Mouse (Mus musculus) hindbrain, embryonic 12.5 days (tissue): ENCODE measurements at regions not wholly inside any gene's neighbourhood (a gene's known extent, or its start where the extent isn't known, plus 50 kb on each side); places are given as distances from the start of the nearest gene placed in this dataset.

ENCODE experiments used
- ATAC-seq: fragments of 200-750 bp; cut with Nextera tagmentation; 2 replicates; pipeline ENCODE4 v1.8.0; 2017; ENCODE audit warnings: moderate TSS enrichment; ENCODE audit not compliant: low FRiP score
- H3K27ac ChIP-seq: fragments of 300-500 bp; sonication (generic); 2 replicates; pipeline ENCODE4 v1.5.1; 2016; ENCODE audit warnings: mild to moderate bottlenecking
- H3K27me3 ChIP-seq: fragments of 300-500 bp; sonication (generic); 2 replicates; pipeline ENCODE4 v1.6.1; 2016; ENCODE audit warnings: mild to moderate bottlenecking
- H3K36me3 ChIP-seq: fragments of 300-500 bp; sonication (generic); 2 replicates; pipeline ENCODE4 v1.6.1; 2016; ENCODE audit warnings: mild to moderate bottlenecking
- H3K4me1 ChIP-seq: fragments of 300-500 bp; sonication (generic); 2 replicates; pipeline ENCODE4 v1.6.1; 2016
- H3K4me2 ChIP-seq: fragments of 300-500 bp; sonication (generic); replicated peaks from 2 replicates; pipeline ENCODE4 v1.6.1; 2016; ENCODE audit warnings: mild to moderate bottlenecking
- H3K4me3 ChIP-seq: fragments of 300-500 bp; sonication (generic); 2 replicates; pipeline ENCODE4 v1.5.1; 2016; ENCODE audit warnings: mild to moderate bottlenecking
- H3K9ac ChIP-seq: fragments of 300-500 bp; sonication (generic); 2 replicates; pipeline ENCODE4 v1.6.1; 2016; ENCODE audit warnings: mild to moderate bottlenecking, moderate library complexity
- H3K9me3 ChIP-seq: fragments of 300-500 bp; sonication (generic); replicated peaks from 2 replicates; pipeline ENCODE4 v1.6.1; 2016; ENCODE audit warnings: mild to moderate bottlenecking
- WGBS: fragments of 180-500 bp; shearing (Covaris S2); methylation state at CpG from one replicate; pipeline ENCODE4 v1.1.7; 2016; 5-methylcytosine and 5-hydroxymethylcytosine counted together

DNA sequence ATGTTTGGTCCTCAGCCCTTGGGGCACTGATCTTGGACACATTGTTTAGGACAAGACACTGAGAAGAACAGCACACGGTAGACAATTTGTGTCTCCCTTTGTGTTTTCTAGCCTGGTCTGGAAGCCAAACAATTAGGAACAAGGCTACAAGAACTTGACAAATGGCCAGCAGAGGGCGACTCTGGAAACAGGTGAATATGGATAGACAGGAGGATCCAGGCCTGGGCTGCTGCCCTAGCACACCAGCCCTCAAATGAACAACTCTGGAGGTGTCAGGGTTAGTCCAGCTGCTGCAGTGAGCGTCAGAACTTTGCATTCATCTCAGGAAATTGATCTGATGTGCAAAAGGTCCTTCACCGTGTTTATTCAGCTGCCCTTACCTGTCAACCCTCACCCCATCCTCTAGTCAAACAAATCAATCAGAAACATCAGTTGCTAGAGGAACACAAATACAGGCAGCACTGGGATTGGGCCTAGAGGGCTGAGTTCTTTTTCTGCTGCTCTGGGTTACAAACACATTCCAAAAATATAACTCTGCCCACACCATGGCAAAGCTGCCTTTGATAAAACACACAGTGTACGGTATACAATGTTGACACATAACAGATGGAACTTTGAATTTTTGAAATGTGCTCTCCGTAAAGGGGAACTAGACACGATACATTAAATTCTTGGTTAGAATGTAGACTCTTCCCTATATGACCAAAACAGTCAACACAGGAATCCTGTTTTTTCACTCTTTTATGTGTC, 159.7 kb downstream of the Fam84b start:
- Histone ChIP-seq H3K36me3 (no peaks in the 10 kb centered on the region), H3K27me3 (no peaks in the 10 kb centered on the region), H3K4me2 (no peak overlapping the region), H3K4me1 (no peaks in the 10 kb centered on the region; the same call in 1 of the 2 replicates), H3K4me3 (no peak overlapping the region), H3K9ac (no peak overlapping the region), H3K27ac (no peak overlapping the region), H3K9me3 (no peaks in the 10 kb centered on the region)
- WGBS: 57% methylated on average over 7 of the region's 7 CpGs
- no peak for ATAC-seq

DNA sequence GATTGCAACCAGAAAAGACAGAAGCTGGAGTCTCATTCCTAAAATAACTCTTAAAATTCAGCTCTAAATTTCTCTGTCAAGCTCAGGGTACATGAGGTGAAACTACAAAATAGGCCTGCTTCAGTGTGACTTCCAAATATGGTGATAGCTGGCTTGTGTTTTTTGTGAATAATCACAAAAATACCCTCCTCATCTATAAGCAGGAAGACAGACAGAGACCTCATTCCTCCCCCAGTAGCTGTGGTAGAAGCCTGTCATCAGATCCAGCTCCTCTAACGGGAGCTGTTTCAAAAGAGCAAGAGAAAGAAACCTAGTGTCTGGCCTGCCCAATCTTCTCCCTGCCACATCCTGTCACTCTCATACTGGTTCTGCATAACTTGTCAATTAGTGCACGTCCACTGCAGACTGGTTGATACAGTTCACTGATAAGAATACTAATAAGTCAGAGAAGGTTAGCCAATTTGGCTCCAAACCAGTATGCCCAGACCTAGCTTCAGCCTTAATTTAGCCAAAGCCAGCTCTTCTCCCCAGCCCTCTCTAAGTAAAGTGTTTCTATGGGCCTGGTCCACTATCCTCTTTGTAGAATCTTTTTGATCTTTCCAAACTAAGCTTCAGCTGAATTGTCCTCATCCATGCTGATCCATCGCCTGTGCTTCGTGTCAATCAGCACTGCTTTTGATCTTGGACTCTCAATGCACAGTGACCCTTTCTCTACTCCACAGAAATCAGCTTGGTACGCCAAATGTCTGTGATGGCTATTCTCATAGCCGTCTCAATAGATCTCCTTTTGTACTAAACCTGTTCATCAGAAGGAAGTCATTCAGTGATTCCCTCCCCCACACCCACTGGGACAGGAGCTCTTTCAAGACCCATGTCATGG, 160.6 kb downstream of the Fam84b start:
- H3K9ac ChIP-seq: no peak overlapping the region
- no peak; the same call in 1 of the 2 replicates for ATAC-seq
- H3K4me2 ChIP-seq: no peak overlapping the region
- 26% methylated on average over 6 of the region's 6 CpGs for WGBS
- H3K27ac ChIP-seq: no peak overlapping the region
- no peaks in the 10 kb centered on the region; the same call in 1 of the 2 replicates for H3K4me1 ChIP-seq
- H3K9me3 ChIP-seq: no peaks in the 10 kb centered on the region
- H3K36me3 ChIP-seq: no peaks in the 10 kb centered on the region
- no peaks in the 10 kb centered on the region for H3K27me3 ChIP-seq
- no peak overlapping the region for H3K4me3 ChIP-seq

DNA sequence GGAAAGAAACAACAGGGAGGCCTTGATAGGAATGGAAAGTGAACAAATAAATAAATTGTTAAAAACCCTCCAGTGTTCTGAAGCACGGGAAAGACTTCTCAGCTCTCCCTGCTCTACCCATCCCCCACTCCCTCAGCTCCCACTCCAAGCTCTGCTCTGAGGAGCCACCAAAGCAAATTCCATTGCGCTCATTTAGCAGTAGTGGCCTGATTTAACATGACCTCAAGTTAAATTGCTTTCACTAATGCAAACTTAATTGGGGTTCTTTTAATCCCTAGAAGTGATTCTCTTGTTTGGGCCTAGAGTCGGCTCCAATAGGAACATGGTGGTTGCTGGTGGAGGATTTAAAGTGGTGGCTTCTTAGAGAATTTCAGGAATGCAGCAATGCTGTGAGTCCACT, 161.4 kb downstream of the Fam84b start:
- H3K4me1 ChIP-seq: no peaks in the 10 kb centered on the region; the same call in 1 of the 2 replicates
- WGBS: 40% methylated on average over 3 of the region's 3 CpGs
- H3K9ac ChIP-seq: no peak overlapping the region
- no peak overlapping the region for H3K4me3 ChIP-seq
- no peak overlapping the region for H3K27ac ChIP-seq
- H3K9me3 ChIP-seq: no peaks in the 10 kb centered on the region
- H3K4me2 ChIP-seq: no peak overlapping the region
- no peaks in the 10 kb centered on the region for H3K36me3 ChIP-seq
- ATAC-seq: no peak
- no peaks in the 10 kb centered on the region for H3K27me3 ChIP-seq

DNA sequence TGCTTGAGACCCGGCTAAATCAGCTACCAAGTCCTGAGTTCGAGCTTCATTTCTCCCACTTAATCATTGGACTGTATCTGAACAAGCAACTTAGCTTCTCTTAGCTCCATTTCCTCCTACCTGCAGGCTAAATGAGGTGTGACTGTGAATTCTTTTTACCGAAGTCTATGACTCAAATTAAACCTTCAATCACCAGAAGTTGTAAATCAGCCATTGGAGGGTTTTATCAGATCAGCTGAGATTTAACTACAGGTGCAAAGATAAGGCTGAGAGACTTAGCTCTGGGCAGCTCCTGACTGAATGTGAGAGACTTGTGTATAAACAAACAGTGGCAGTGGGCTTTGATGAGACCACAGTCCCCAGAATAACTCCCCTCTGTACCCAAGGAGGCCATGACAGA, 176.2 kb downstream of the Fam84b start:
- ATAC-seq: no peak
- 89% methylated on average over 3 of the region's 3 CpGs for WGBS
- H3K9me3 ChIP-seq: no peaks in the 10 kb centered on the region
- no peak overlapping the region for H3K4me3 ChIP-seq
- H3K36me3 ChIP-seq: no peaks in the 10 kb centered on the region
- no peaks in the 10 kb centered on the region for H3K27me3 ChIP-seq
- no peaks in the 10 kb centered on the region for H3K4me1 ChIP-seq
- no peak overlapping the region for H3K27ac ChIP-seq
- no peak overlapping the region for H3K4me2 ChIP-seq
- no peak overlapping the region for H3K9ac ChIP-seq

DNA sequence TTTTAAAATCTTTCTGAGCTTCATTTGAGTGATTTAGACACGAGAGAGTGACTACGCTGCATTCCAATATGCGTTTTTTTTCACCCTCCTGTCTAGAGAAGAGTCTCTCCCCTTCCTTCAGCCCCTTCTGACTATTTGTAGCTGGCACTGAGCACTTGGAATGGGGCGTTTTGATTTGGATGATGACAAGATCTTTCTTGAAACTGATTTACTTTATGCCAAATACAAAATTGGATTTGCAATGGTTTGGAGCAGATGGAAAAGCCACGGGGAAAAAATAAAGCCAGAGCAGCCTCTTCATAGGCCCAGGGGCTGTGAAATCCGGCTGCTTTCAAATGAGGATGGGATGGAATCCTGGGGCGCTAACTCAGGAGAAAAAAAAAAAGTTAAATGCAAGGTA, 196.0 kb downstream of the Fam84b start:
- Histone ChIP-seq H3K9ac (no peak overlapping the region), H3K9me3 (no peaks in the 10 kb centered on the region), H3K4me1 (no peaks in the 10 kb centered on the region), H3K36me3 (no peaks in the 10 kb centered on the region), H3K4me2 (no peak overlapping the region), H3K27me3 (no peaks in the 10 kb centered on the region), H3K4me3 (no peak overlapping the region), H3K27ac (no peak overlapping the region)
- 81% methylated on average over 7 of the region's 7 CpGs for whole genome bisulfite sequencing
- ATAC-seq: no peak

DNA sequence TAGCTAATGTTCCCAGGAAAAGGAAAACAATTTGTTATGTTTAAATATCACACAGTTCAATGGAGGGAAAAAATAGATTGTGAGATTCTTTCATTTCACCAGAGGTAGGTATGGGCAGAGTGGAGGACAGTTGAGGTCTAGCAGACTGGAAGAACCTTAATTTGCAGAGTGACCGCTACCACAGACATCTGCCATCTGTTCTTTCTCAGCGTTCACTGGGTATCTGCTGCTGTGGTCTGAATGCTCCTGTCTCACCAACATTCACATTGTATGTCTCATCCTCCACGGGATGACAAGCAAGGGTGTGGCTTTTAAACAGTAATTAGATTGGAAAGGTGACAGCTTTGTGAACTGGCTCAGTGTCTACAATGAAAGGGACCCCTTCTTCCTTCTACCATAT, 198.5 kb downstream of the Fam84b start:
- Histone ChIP-seq H3K27me3 (no peaks in the 10 kb centered on the region), H3K27ac (no peak overlapping the region), H3K9me3 (no peaks in the 10 kb centered on the region), H3K4me1 (no peaks in the 10 kb centered on the region), H3K4me3 (no peak overlapping the region), H3K9ac (no peak overlapping the region), H3K36me3 (no peaks in the 10 kb centered on the region), H3K4me2 (no peak overlapping the region)
- no peak for ATAC-seq
- 72% methylated on average over 3 of the region's 3 CpGs for WGBS

DNA sequence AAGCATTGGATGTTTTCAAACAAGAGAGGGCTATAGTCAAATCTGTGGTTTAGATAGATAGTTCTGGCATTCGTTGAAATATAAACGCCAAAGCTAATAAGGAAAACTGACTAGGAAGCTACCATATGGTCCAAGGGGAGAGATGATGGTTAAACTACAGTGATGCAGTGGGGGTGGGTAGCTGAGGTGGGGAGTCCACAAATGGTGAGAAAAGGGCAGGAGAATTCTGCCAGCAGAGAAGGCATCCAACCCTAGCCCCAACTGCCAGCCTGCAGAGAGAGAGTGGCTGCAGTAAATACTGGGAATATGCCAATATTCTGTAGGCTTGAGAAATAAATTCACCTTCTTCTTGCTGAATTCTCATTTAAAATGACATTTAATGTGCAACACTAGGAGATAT, 204.3 kb downstream of the Fam84b start:
- no peak overlapping the region for H3K9ac ChIP-seq
- no peak overlapping the region for H3K4me2 ChIP-seq
- H3K4me1 ChIP-seq: no peaks in the 10 kb centered on the region
- H3K36me3 ChIP-seq: no peaks in the 10 kb centered on the region
- no peak for ATAC-seq
- no peak overlapping the region for H3K27ac ChIP-seq
- no peaks in the 10 kb centered on the region for H3K9me3 ChIP-seq
- H3K4me3 ChIP-seq: no peak overlapping the region
- no peaks in the 10 kb centered on the region for H3K27me3 ChIP-seq
- 95% methylated on average over 2 of the region's 2 CpGs for WGBS

DNA sequence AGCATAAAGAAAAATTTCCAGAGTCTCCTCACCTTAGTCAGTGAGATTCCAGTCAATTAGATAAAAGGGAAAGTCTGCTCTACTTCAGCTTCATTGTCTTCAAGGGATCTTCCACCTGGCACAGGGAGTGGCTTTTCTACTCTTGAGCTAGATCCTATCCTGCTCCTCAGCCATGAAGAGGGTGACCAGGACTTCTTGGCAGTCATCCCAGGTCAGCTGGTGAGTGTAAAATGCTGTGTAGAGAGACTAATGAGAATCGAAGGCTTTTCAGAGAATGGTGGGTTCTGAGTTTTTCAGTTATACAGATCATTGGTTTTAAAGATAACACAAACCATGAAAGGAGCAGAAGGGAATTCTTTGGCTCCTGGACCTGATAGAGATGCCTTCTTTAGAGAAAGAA, 211.8 kb downstream of the Fam84b start:
- Histone ChIP-seq H3K4me2 (no peak overlapping the region), H3K27me3 (no peaks in the 10 kb centered on the region), H3K4me1 (no peaks in the 10 kb centered on the region), H3K36me3 (no peaks in the 10 kb centered on the region), H3K4me3 (no peak overlapping the region), H3K9me3 (no peaks in the 10 kb centered on the region), H3K9ac (no peak overlapping the region), H3K27ac (no peak overlapping the region)
- WGBS: 94% methylated on average over 1 of the region's 1 CpGs
- no peak for ATAC-seq

DNA sequence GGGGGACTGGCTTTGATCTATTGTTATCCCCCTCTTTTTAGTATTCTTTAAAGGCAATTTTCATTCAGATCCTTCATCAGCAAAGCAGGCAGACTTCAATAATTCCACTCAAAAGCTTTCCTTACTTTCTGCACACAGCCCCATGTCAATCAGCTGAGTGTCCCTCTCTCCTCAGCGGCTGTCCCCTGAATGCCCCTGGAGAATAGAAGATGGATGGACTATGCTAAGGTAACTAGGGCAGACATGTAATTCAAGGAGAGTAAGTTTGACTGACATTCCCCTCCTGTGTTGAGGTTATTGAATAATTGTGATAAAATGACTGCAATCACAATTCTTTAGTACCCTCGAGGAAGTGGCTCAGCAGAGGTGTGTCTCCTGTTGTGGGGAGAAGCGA, 220.1 kb downstream of the Fam84b start:
- H3K9ac ChIP-seq: no peak overlapping the region
- no peak overlapping the region for H3K27ac ChIP-seq
- H3K9me3 ChIP-seq: no peaks in the 10 kb centered on the region
- no peak overlapping the region for H3K4me2 ChIP-seq
- H3K27me3 ChIP-seq: no peaks in the 10 kb centered on the region
- peaks cover 10% of the 10 kb centered on the region for H3K4me1 ChIP-seq
- no peaks in the 10 kb centered on the region for H3K36me3 ChIP-seq
- H3K4me3 ChIP-seq: no peak overlapping the region
- WGBS: 31% methylated on average over 3 of the region's 3 CpGs
- peak; percentile 54; the same call in 1 of the 2 replicates for ATAC-seq

DNA sequence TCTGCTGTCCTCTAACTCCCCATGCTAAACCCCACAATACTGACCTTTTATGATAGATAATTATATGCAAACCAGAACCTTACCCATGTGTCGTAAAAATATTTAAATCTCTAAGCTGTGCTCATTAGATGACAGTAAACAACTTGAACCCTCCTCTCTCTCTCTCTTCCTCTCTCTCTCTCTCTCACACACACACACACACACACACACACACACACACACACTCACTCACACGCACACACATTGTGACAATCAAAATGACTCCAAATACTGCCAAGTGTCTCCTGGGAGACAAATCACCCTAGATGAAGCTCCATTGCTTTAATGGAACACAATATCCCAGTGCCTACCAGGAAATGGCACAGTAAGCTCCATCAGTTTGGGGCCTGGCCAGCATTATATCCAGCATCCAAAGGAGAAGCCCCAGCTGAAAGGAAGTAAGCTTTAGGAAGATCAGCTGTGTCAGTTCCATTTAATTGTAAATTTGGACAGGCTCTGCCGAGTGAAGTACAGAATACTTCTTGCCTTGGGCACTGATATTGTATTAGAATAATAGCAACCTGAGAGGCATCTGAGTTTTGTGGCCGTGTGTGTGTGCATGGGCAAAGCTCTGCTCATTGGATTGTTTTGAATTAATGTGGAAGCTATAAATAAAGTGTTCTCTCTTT, 220.7 kb downstream of the Fam84b start:
- peak; percentile 69 for ATAC-seq
- H3K27ac ChIP-seq: no peak overlapping the region; the same call in 1 of the 2 replicates
- no peaks in the 10 kb centered on the region for H3K36me3 ChIP-seq
- 39% methylated on average over 4 of the region's 4 CpGs for WGBS
- H3K27me3 ChIP-seq: no peaks in the 10 kb centered on the region
- H3K4me1 ChIP-seq: peaks cover 10% of the 10 kb centered on the region
- H3K4me3 ChIP-seq: no peak overlapping the region
- no peak overlapping the region for H3K9ac ChIP-seq
- H3K9me3 ChIP-seq: no peaks in the 10 kb centered on the region
- no peak overlapping the region for H3K4me2 ChIP-seq

DNA sequence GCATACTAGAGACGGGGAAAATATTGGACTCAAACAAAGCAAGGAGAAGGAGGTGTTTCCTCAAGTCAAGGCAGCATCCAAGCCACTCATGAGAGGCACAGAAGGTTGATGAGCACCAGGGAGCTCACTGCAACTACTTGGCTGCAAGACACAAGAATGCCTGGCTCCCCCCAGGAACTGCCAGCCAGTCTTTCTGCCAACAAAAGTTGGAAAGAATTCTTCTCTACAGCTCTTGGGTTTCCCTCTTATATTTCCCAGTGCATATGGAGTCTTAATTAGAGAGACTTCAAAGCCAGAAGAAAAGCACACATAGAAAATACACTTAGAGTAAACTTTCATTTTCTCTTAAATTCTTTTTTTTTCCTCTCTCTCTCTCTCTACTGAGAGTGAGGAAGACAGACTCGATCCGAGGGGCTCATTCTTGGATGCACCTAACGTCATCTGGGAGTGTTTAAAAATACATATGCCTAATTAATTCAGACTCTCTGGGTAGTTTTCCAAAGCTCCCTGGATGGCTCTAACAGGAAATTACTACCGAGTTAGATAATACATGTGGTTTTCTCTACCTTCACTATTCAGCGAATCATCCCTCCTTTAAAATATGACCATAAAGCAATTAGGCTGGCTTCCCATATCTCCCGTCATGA, 222.7 kb downstream of the Fam84b start:
- no peaks in the 10 kb centered on the region for H3K9me3 ChIP-seq
- H3K4me2 ChIP-seq: no peak overlapping the region
- WGBS: 79% methylated on average over 7 of the region's 7 CpGs
- H3K36me3 ChIP-seq: no peaks in the 10 kb centered on the region
- no peaks in the 10 kb centered on the region for H3K27me3 ChIP-seq
- no peak for ATAC-seq
- peaks cover 10% of the 10 kb centered on the region for H3K4me1 ChIP-seq
- H3K27ac ChIP-seq: no peak overlapping the region
- H3K9ac ChIP-seq: no peak overlapping the region
- no peak overlapping the region for H3K4me3 ChIP-seq

DNA sequence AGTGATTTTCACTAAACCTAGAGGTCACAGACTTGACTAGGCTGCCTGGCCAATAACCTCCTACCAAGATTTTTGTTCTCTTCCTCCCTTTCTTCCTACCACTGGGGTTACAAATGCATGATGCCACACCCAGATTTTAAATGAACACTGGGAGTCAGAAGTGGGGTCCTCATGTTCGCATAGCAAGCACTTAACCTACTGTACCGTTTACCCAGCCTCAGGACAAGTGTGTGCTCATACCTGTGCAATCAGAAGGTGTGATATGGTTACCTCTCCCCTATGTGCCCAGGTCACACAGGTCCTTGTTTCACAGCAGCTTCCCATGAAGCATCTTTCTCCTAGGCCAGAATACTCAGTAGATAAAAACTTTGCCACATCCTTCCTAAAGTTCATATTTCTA, 234.8 kb downstream of the Fam84b start:
- Histone ChIP-seq H3K36me3 (no peaks in the 10 kb centered on the region), H3K27me3 (no peaks in the 10 kb centered on the region), H3K9ac (no peak overlapping the region), H3K4me3 (no peak overlapping the region), H3K9me3 (no peaks in the 10 kb centered on the region), H3K27ac (no peak overlapping the region), H3K4me1 (no peaks in the 10 kb centered on the region), H3K4me2 (no peak overlapping the region)
- WGBS: 93% methylated on average over 2 of the region's 2 CpGs
- ATAC-seq: no peak
